ENCODE assay signal across 17 mouse cellular contexts in the genomic region with DNA sequence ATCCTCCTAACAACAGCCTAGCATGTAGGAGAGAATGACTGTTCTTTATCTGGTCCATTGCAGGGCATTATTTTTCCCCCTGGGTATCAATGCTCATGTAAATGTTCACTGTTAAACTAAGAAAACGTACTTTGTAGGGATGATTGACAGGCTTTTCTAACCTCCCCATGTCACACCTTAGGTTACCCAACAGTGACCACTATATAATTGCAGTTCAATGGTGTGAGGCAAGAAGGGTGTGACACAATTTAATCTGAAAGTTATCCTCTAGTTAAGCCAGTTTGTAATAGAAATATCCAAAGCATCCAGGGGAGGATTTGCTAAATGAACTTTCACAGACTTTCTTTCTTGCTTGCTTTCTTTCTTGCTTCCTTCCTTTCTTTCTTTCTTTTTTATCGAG.
"Had no signal": no experiment of that assay in that cellular context is flagged by ENCODE, and none has a peak within 500 bp of the region (broad histone marks: within the 10 kb centered on the region; RNA-seq: fewer than 3 reads in every experiment).

No protein-coding gene starts in this region.

- H3K36me3 ChIP-seq: neural tube, embryonic 12.5 days; neural tube, embryonic 13.5 days; neural tube, embryonic 15.5 days; stomach, embryonic 15.5 days had no signal

- H3K27ac ChIP-seq: neural tube, embryonic 12.5 days; neural tube, embryonic 13.5 days; neural tube, embryonic 15.5 days; stomach, embryonic 15.5 days; stomach, postnatal 0 days had no signal

- H3K4me2 ChIP-seq: neural tube, embryonic 12.5 days; neural tube, embryonic 13.5 days; neural tube, embryonic 15.5 days; stomach, embryonic 15.5 days had no signal

- H3K9me3 ChIP-seq: neural tube, embryonic 12.5 days; neural tube, embryonic 13.5 days; neural tube, embryonic 15.5 days; stomach, embryonic 15.5 days had no signal

- DNase-seq: retina, postnatal 1 day; right cerebral cortex, adult 18-20 months; right cerebral cortex, postnatal 14 days; right cerebral cortex, postnatal 25 days; right cerebral cortex, postnatal 4 days; spleen, adult 18-20 months; thymus, adult 18-20 months; thymus, adult 2 months; thymus, postnatal 14 days; thymus, postnatal 25 days; thymus, postnatal 36 days; thymus, postnatal 4 days had no signal

- H3K9ac ChIP-seq: neural tube, embryonic 12.5 days; neural tube, embryonic 13.5 days; neural tube, embryonic 15.5 days; stomach, embryonic 15.5 days had no signal

- H3K27me3 ChIP-seq: neural tube, embryonic 12.5 days; neural tube, embryonic 13.5 days; neural tube, embryonic 15.5 days; stomach, embryonic 15.5 days had no signal

- H3K4me3 ChIP-seq: neural tube, embryonic 12.5 days; neural tube, embryonic 13.5 days; neural tube, embryonic 15.5 days; stomach, embryonic 15.5 days had no signal

- H3K4me1 ChIP-seq: neural tube, embryonic 13.5 days; neural tube, embryonic 15.5 days; stomach, embryonic 15.5 days had no signal
